Mouse (Mus musculus) liver, adult 2 months (tissue): ENCODE data around the gene Mff.

Experiments used
- CTCF ChIP-seq: fragments of 200-500 bp; IDR thresholded peaks from 2 replicates; pipeline ENCODE4 v1.5.1; 2011; ENCODE audit warnings: low read depth, low read length, control low read depth
- POLR2A ChIP-seq: fragments of 200-500 bp; IDR thresholded peaks from 2 replicates; pipeline ENCODE4 v1.6.1; 2011; ENCODE audit warnings: low read length, control low read depth; ENCODE audit not compliant: insufficient read depth; ENCODE audit errors: extremely low read depth

DNA sequence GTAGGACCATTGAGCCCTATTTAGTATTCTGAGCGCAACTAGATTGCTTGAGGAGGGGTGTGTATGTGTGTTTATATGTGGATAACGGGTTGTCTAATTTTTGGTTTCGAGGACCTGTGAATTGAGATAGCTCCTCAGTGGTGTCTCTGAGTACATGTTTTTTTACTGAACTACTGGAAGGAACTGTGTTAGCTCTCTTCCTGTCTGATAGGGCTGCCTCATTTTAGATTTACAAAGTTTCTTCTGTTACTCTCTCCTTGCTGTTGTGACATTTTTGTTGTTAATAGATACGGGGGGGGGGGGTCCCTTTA is 1.1 kb downstream of the Mff start:
- TF ChIP-seq CTCF (no peak), POLR2A (no peak)
